Mouse (Mus musculus) spleen, postnatal 10 days (tissue): ENCODE results near the gene Bcl2l12.
A peak's percentile ranks its signal among the peaks of the same experiment; 100 is the strongest.

Experiments
- DNase-seq, 2 experiments: peaks; one replicate each; pipeline ENCODE4 v3.0.0; 2021 to 2022; ENCODE audit warnings: low spot score in 2 of 2

The Bcl2l12 gene

DNA sequence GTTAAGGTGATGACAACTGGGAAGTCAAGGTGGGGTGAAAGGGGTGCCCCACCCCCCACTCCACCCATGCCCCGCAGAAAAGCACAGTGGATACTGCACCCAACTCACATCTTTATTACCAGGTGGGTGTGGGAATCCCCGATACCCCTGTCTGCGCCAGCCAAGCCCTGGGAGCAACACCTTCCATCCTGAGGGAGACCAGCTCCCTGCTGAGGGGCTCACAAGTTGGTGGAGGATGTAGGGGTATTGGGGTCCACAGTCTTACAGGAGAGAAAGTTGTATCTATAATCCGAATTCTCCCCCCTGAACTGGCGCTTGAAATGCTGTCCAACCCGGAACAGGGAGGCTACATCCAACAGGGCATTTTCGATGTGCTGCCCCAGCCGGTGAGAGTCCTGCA is 39.2 kb downstream of the Bcl2l12 start:
- DNase-seq = no peak

DNA sequence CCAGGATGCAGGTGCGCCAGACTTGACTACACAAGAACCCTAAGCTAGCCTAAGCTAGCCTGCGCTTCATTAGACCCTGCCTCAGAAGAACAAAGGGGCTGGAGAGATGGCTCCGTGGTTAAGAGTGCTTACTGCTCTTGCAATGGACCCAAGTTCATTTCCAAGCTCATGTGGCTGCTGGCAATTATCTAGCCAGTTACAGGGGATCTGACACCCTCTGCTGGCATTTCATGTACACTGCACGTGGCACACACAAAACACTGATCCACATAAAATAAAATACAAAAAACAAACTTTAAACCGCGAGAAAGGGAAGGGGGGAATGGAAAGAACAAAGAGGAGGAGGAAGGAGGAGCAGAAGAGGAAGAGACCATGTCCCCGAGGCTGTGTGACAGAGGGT is 40.3 kb downstream of the Bcl2l12 start:
- DNase-seq = peak in 1 of 2 experiments; percentile 53

- no peak for DNase-seq
Measured at GRCm38 (mm10) chr7:44957183-44957835, 41.2 kb downstream of the Bcl2l12 start.

DNA sequence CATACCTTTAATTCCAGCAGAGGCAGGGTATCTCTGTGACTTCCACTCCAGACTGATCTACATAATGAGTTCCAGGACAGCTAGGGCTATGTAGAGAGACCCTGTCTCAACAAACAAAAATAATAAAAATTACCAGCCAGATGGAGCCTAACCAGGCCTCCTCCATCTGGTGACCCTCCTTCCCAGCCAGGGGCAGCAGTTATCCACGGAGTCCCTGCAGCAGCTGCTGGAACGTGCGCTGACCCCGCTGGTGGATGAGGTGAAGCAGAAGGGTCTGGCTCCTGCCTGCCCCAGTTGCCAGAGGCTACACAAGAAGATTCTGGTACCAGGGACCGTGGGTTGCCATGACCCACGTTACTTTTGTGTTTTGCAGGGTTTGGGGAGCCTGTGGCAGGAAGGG is 42.2 kb downstream of the Bcl2l12 start:
- no peak for DNase-seq

GRCm38 (mm10) chr7:44955628-44956027 is 42.9 kb downstream of the Bcl2l12 start:
- no peak for DNase-seq

- no peak for DNase-seq
Measured at GRCm38 (mm10) chr7:44954091-44954885, 44.2 kb downstream of the Bcl2l12 start.

GRCm38 (mm10) chr7:44953561-44953960 is 45.0 kb downstream of the Bcl2l12 start:
- DNase-seq = no peak

GRCm38 (mm10) chr7:44952611-44953306 is 45.8 kb downstream of the Bcl2l12 start:
- DNase-seq = peak; percentile 51 to 82

GRCm38 (mm10) chr7:44951960-44952359 is 46.6 kb downstream of the Bcl2l12 start:
- DNase-seq = peak in 1 of 2 experiments; percentile 57

DNA sequence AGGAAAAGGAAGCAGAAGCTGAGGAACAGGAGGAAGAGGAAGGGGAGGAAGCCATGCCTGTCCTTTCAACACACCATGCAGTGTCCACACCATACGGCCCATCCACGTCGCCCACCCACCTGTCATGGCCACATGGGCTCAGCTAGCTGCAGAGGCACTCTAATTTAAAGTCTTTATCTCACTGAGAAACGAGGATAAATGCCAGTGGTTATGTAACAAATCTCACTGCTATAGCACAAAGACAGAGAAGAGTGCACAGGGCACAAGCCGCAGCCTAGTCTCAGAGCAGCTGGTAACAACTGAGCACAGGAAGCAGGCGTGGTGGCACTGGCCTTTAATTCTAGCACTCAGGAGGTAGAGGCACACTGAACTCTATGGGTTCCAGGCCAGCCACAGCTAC is 48.6 kb downstream of the Bcl2l12 start:
- DNase-seq = no peak

- DNase-seq = no peak
Measured at GRCm38 (mm10) chr7:44942904-44943303, 55.6 kb downstream of the Bcl2l12 start, which contains the start of gene Tsks. Gene Tsks (plus strand): TSS chr7:44943204.
